Mouse (Mus musculus) neural tube, embryonic 11.5 days (tissue): ENCODE measurements at regions not wholly inside any gene's neighbourhood (a gene's known extent, or its start where the extent isn't known, plus 50 kb on each side); places are given as distances from the start of the nearest gene placed in this dataset.
A peak's percentile ranks its signal among the peaks of the same experiment; 100 is the strongest.

Experiments
- ATAC-seq: fragments of 200-750 bp; cut with Nextera tagmentation; 2 replicates; pipeline ENCODE4 v1.8.0; 2017; ENCODE audit warnings: moderate number of reproducible peaks, mild to moderate bottlenecking, moderate TSS enrichment, moderate library complexity; ENCODE audit not compliant: insufficient read depth, low FRiP score, low TSS enrichment
- DNase-seq: peaks from one replicate; pipeline ENCODE4 v3.0.0-alpha.2; 2015; ENCODE audit warnings: low spot score
- H3K27ac ChIP-seq: fragments of 300-500 bp; sonication (generic); 2 replicates; pipeline ENCODE4 v1.5.1; 2014; ENCODE audit warnings: low read depth, mild to moderate bottlenecking, low read length
- H3K27me3 ChIP-seq: fragments of 300-500 bp; sonication (generic); 2 replicates; pipeline ENCODE4 v1.6.1; 2014; ENCODE audit warnings: mild to moderate bottlenecking, low read length, mixed read lengths; ENCODE audit not compliant: control insufficient read depth, insufficient read depth
- H3K36me3 ChIP-seq: fragments of 300-500 bp; sonication (generic); 2 replicates; pipeline ENCODE4 v1.6.1; 2014; ENCODE audit warnings: mild to moderate bottlenecking, low read length, moderate library complexity, mixed read lengths; ENCODE audit not compliant: control insufficient read depth, insufficient read depth
- H3K4me1 ChIP-seq: fragments of 300-500 bp; sonication (generic); 2 replicates; pipeline ENCODE4 v1.6.1; 2014; ENCODE audit warnings: low read length, mixed read lengths; ENCODE audit not compliant: control insufficient read depth, insufficient read depth
- H3K4me2 ChIP-seq: fragments of 300-500 bp; sonication (generic); 2 replicates; pipeline ENCODE4 v1.6.1; 2014; ENCODE audit warnings: low read depth, mild to moderate bottlenecking, moderate library complexity
- H3K4me3 ChIP-seq: fragments of 300-500 bp; sonication (generic); 2 replicates; pipeline ENCODE4 v1.5.1; 2014; ENCODE audit warnings: low read depth, low read length
- H3K9ac ChIP-seq: fragments of 300-500 bp; sonication (generic); 2 replicates; pipeline ENCODE4 v1.6.1; 2014; ENCODE audit warnings: mild to moderate bottlenecking, low read length
- H3K9me3 ChIP-seq: fragments of 300-500 bp; sonication (generic); 2 replicates; pipeline ENCODE4 v1.6.1; 2016; ENCODE audit warnings: low read length; ENCODE audit not compliant: control insufficient read depth
- WGBS: fragments of 180-500 bp; shearing (Covaris S2); extraction: QIAGEN DNeasy Blood & Tissue Kit; methylation state at CpG from one replicate; pipeline ENCODE4 v1.1.7; 2014; 5-methylcytosine and 5-hydroxymethylcytosine counted together

GRCm38 (mm10) chr6:16702706-16703411 lies 195.4 kb downstream of the Tfec start:
- Histone ChIP-seq H3K9me3 (no peaks in the 10 kb centered on the region), H3K4me2 (no peak overlapping the region), H3K27me3 (no peaks in the 10 kb centered on the region), H3K36me3 (no peaks in the 10 kb centered on the region), H3K4me3 (no peak overlapping the region), H3K27ac (no peak overlapping the region), H3K4me1 (no peaks in the 10 kb centered on the region), H3K9ac (no peak overlapping the region)
- ATAC-seq (no peak), DNase-seq (no peak)
- WGBS = 72% methylated on average over 7 of the region's 7 CpGs

GRCm38 (mm10) chr6:16697285-16697684 lies 201.0 kb downstream of the Tfec start:
- Histone ChIP-seq H3K9me3 (no peaks in the 10 kb centered on the region), H3K36me3 (no peaks in the 10 kb centered on the region), H3K27me3 (no peaks in the 10 kb centered on the region), H3K27ac (no peak overlapping the region), H3K4me1 (no peaks in the 10 kb centered on the region), H3K9ac (no peak overlapping the region), H3K4me2 (no peak overlapping the region), H3K4me3 (no peak overlapping the region)
- 77% methylated on average over 4 of the region's 4 CpGs for WGBS
- no peak for DNase-seq
- no peak for ATAC-seq

- ATAC-seq (peak; percentile 78), DNase-seq (peak; percentile 61)
- H3K4me2 ChIP-seq = no peak overlapping the region
- H3K27me3 ChIP-seq = no peaks in the 10 kb centered on the region
- H3K9me3 ChIP-seq = no peaks in the 10 kb centered on the region
- peaks cover 3% of the 10 kb centered on the region; the same call in 1 of the 2 replicates for H3K4me1 ChIP-seq
- H3K36me3 ChIP-seq = no peaks in the 10 kb centered on the region
- no peak overlapping the region for H3K27ac ChIP-seq
- H3K4me3 ChIP-seq = no peak overlapping the region
- 0% methylated on average over 2 of the region's 2 CpGs for WGBS
- no peak overlapping the region for H3K9ac ChIP-seq
Measured at GRCm38 (mm10) chr6:16668004-16668403, 230.2 kb downstream of the Tfec start.

GRCm38 (mm10) chr6:16667241-16667640 lies 231.0 kb downstream of the Tfec start:
- H3K27me3 ChIP-seq = no peaks in the 10 kb centered on the region
- no peaks in the 10 kb centered on the region for H3K9me3 ChIP-seq
- H3K4me2 ChIP-seq = no peak overlapping the region
- H3K9ac ChIP-seq = no peak overlapping the region
- peaks cover 3% of the 10 kb centered on the region; the same call in 1 of the 2 replicates for H3K4me1 ChIP-seq
- WGBS = 18% methylated on average over 6 of the region's 6 CpGs
- H3K36me3 ChIP-seq = no peaks in the 10 kb centered on the region
- no peak overlapping the region for H3K4me3 ChIP-seq
- no peak overlapping the region for H3K27ac ChIP-seq
- ATAC-seq = peak; percentile 72; the same call in 1 of the 2 replicates
- DNase-seq = peak; percentile 31

GRCm38 (mm10) chr6:16646269-16646668 lies 252.0 kb downstream of the Tfec start:
- H3K9me3 ChIP-seq = no peaks in the 10 kb centered on the region
- DNase-seq (no peak), ATAC-seq (no peak)
- no peak overlapping the region for H3K9ac ChIP-seq
- H3K27ac ChIP-seq = no peak overlapping the region
- H3K4me1 ChIP-seq = no peaks in the 10 kb centered on the region
- 90% methylated on average over 1 of the region's 1 CpGs for WGBS
- no peak overlapping the region for H3K4me2 ChIP-seq
- H3K36me3 ChIP-seq = no peaks in the 10 kb centered on the region
- no peaks in the 10 kb centered on the region for H3K27me3 ChIP-seq
- no peak overlapping the region for H3K4me3 ChIP-seq

GRCm38 (mm10) chr6:16643519-16643918 lies 254.7 kb downstream of the Tfec start:
- H3K27me3 ChIP-seq = no peaks in the 10 kb centered on the region
- H3K4me2 ChIP-seq = no peak overlapping the region
- no peak for ATAC-seq
- no peak for DNase-seq
- no peaks in the 10 kb centered on the region for H3K36me3 ChIP-seq
- H3K27ac ChIP-seq = no peak overlapping the region
- no peaks in the 10 kb centered on the region for H3K4me1 ChIP-seq
- H3K4me3 ChIP-seq = no peak overlapping the region
- H3K9ac ChIP-seq = no peak overlapping the region
- no peaks in the 10 kb centered on the region for H3K9me3 ChIP-seq

GRCm38 (mm10) chr6:16636736-16637304 lies 261.4 kb downstream of the Tfec start:
- Histone ChIP-seq H3K9me3 (no peaks in the 10 kb centered on the region), H3K4me1 (no peaks in the 10 kb centered on the region), H3K36me3 (no peaks in the 10 kb centered on the region), H3K4me2 (no peak overlapping the region), H3K27me3 (no peaks in the 10 kb centered on the region), H3K9ac (no peak overlapping the region), H3K4me3 (no peak overlapping the region), H3K27ac (no peak overlapping the region)
- DNase-seq (no peak), ATAC-seq (no peak)
- WGBS = 88% methylated on average over 13 of the region's 13 CpGs

- no peak overlapping the region for H3K4me3 ChIP-seq
- H3K4me1 ChIP-seq = no peaks in the 10 kb centered on the region
- H3K27me3 ChIP-seq = no peaks in the 10 kb centered on the region
- DNase-seq (peak; percentile 29), ATAC-seq (peak; percentile 49; the same call in 1 of the 2 replicates)
- H3K4me2 ChIP-seq = no peak overlapping the region
- WGBS = 34% methylated on average over 2 of the region's 2 CpGs
- no peak overlapping the region for H3K9ac ChIP-seq
- no peak overlapping the region for H3K27ac ChIP-seq
- no peaks in the 10 kb centered on the region for H3K36me3 ChIP-seq
- no peaks in the 10 kb centered on the region for H3K9me3 ChIP-seq
Measured at GRCm38 (mm10) chr6:16636108-16636507, 262.1 kb downstream of the Tfec start.

GRCm38 (mm10) chr6:16607393-16608023 lies 290.7 kb downstream of the Tfec start:
- WGBS = 36% methylated on average over 9 of the region's 9 CpGs

More at GRCm38 (mm10) chr6:16607393-16608023, 290.7 kb downstream of the Tfec start:
- H3K9ac ChIP-seq = no peak overlapping the region
- no peaks in the 10 kb centered on the region for H3K9me3 ChIP-seq
- no peak overlapping the region for H3K4me3 ChIP-seq
- no peak overlapping the region for H3K27ac ChIP-seq
- ATAC-seq (peak; percentile 85), DNase-seq (peak; percentile 50)
- H3K36me3 ChIP-seq = no peaks in the 10 kb centered on the region
- no peak overlapping the region for H3K4me2 ChIP-seq
- H3K4me1 ChIP-seq = no peaks in the 10 kb centered on the region
- H3K27me3 ChIP-seq = no peaks in the 10 kb centered on the region
